Mouse (Mus musculus) lung, postnatal 0 days (tissue): Measurements from ENCODE around the gene Gm10842. TPM values are rescaled to one million over a fixed set of nuclear protein-coding genes. Genes with fewer than 3 reads are reported as not detected.
A peak's percentile ranks its signal among the peaks of the same experiment; 100 is the strongest.

Experiments used
- ATAC-seq: fragments of 200-750 bp; cut with Nextera tagmentation; 2 replicates; pipeline ENCODE4 v1.8.0; 2017; ENCODE audit warnings: moderate library complexity
- DNase-seq: peaks from one replicate; pipeline ENCODE4 v3.0.0-alpha.2; 2016; ENCODE audit warnings: low spot score
- H3K27ac ChIP-seq: fragments of 300-500 bp; sonication (generic); 2 replicates; pipeline ENCODE4 v1.5.1; 2014; ENCODE audit warnings: antibody characterized with exemption, mild to moderate bottlenecking, low read length, mixed read lengths
- H3K27me3 ChIP-seq: fragments of 300-500 bp; sonication (generic); replicated peaks from 2 replicates; pipeline ENCODE4 v1.6.1; 2014; ENCODE audit warnings: low read length, mixed read lengths; ENCODE audit not compliant: insufficient read depth
- H3K36me3 ChIP-seq: fragments of 300-500 bp; sonication (generic); 2 replicates; pipeline ENCODE4 v1.6.1; 2014; ENCODE audit warnings: low read length, mixed read lengths; ENCODE audit not compliant: insufficient read depth
- H3K4me1 ChIP-seq: fragments of 300-500 bp; sonication (generic); 2 replicates; pipeline ENCODE4 v1.6.1; 2014; ENCODE audit warnings: antibody characterized with exemption, low read depth, low read length, mixed read lengths; ENCODE audit not compliant: insufficient read depth
- H3K4me2 ChIP-seq: fragments of 300-500 bp; sonication (generic); replicated peaks from 2 replicates; pipeline ENCODE4 v1.6.1; 2014; ENCODE audit warnings: low read depth, mild to moderate bottlenecking, low read length, moderate library complexity, mixed read lengths
- H3K4me3 ChIP-seq: fragments of 300-500 bp; sonication (generic); 2 replicates; pipeline ENCODE4 v1.5.1; 2014; ENCODE audit warnings: low read depth, low read length
- H3K9ac ChIP-seq: fragments of 300-500 bp; sonication (generic); replicated peaks from 2 replicates; pipeline ENCODE4 v1.6.1; 2014; ENCODE audit warnings: low read depth, mild to moderate bottlenecking
- H3K9me3 ChIP-seq: fragments of 300-500 bp; sonication (generic); 2 replicates; pipeline ENCODE4 v1.6.1; 2016; ENCODE audit warnings: low read length, mixed read lengths
- CTCF ChIP-seq: IDR thresholded peaks from 2 replicates; pipeline ENCODE4 v1.5.1; 2016; ENCODE audit warnings: antibody characterized with exemption, mild to moderate bottlenecking
- EP300 ChIP-seq: IDR thresholded peaks from 2 replicates; pipeline ENCODE4 v1.6.1; 2016; ENCODE audit warnings: antibody characterized with exemption, mild to moderate bottlenecking, control low read depth
- WGBS: fragments of 180-500 bp; shearing (Covaris S2); extraction: QIAGEN DNeasy Blood & Tissue Kit; methylation state at CpG from one replicate; pipeline ENCODE4 v1.1.7; 2014; 5-methylcytosine and 5-hydroxymethylcytosine counted together
- polyA plus RNA-seq: library from polyadenylated mRNA; unstranded; fragments of >200 nt; fragmentation: Nextera tagmentation; extraction: Ambion mirVana; gene quantifications from 2 replicates; pipeline ENCODE4 v1.2.1, GENCODE M21; 2015

Gene Gm10842
- polyA plus RNA-seq, 1 experiment from 2014 or later, result not detected

DNA sequence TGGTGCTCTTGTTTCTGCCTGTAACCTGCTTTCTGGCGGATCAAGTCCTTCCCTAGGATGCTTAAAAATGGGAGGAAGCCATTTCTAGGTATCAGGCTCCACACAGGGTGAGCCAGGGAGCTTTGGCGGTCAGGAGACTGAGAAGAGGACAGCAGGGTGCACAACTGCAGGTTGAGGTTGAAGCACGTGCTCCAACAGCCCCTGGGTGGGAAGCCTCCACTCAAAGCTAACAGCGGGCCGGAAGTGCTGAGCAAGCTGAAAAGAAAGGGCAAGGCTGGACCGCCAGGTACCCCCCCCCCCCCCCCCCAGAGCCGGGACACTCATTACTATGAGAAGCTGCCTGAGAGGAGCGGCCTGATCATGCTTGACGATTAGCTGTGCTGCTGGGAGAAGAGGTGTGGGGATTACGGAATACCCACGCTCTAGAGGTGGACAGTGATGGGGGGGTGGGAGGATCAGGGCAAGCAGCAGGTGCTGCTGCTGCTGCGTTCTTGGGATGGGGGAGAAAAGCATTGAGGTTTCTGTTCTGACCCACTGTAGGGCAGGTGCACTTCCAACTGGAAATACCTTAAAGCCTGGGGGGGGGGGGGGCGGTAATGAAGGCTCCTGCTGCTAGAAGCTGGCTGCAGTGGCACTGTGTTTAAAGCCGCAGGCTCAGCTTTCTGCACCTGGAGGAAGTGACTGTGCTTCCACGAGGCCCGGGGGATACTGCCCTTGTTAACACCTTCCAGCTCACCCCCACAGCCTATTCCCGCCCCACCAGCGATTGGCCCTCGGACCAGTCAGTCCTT, 4.7 kb downstream of the Gm10842 start:
- Histone ChIP-seq H3K9me3 (no peaks in the 10 kb centered on the region), H3K27ac (no peak overlapping the region), H3K9ac (no peak overlapping the region), H3K4me3 (no peak overlapping the region), H3K36me3 (no peaks in the 10 kb centered on the region), H3K27me3 (no peaks in the 10 kb centered on the region), H3K4me2 (0 out of 2 replicates have a peak overlapping the region, but pooled peaks have one; percentile 17), H3K4me1 (peaks cover 9% of the 10 kb centered on the region)
- ATAC-seq, result no peak
- no peak for TF ChIP-seq EP300
- TF ChIP-seq CTCF, result no peak
- 17% methylated on average over 17 of the region's 19 CpGs for WGBS
- DNase-seq, result no peak

DNA sequence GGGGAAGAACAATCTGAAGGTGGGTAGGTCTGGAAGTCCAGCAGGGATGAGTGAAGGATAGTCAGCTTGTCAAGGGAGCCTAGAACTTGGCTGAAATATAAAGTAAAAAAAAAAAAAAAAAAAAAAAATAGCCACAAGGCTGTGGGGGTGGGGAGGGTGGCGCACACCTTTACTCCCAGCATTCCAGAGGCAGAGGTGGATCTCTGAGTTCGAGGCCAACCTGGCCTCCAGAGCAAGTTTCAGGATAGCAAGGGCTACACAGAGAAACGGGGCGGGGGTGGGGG, 5.3 kb downstream of the Gm10842 start:
- H3K9me3 ChIP-seq, result no peaks in the 10 kb centered on the region
- no peak overlapping the region for H3K4me3 ChIP-seq
- peaks cover 9% of the 10 kb centered on the region for H3K4me1 ChIP-seq
- no peaks in the 10 kb centered on the region for H3K36me3 ChIP-seq
- H3K27ac ChIP-seq, result no peak overlapping the region
- H3K27me3 ChIP-seq, result no peaks in the 10 kb centered on the region
- no peak overlapping the region for H3K9ac ChIP-seq
- ATAC-seq, result no peak
- WGBS, result no CpG with 5 or more reads among the region's 4 CpGs
- no peak for TF ChIP-seq EP300
- TF ChIP-seq CTCF, result no peak
- DNase-seq, result no peak
- no peak overlapping the region for H3K4me2 ChIP-seq

DNA sequence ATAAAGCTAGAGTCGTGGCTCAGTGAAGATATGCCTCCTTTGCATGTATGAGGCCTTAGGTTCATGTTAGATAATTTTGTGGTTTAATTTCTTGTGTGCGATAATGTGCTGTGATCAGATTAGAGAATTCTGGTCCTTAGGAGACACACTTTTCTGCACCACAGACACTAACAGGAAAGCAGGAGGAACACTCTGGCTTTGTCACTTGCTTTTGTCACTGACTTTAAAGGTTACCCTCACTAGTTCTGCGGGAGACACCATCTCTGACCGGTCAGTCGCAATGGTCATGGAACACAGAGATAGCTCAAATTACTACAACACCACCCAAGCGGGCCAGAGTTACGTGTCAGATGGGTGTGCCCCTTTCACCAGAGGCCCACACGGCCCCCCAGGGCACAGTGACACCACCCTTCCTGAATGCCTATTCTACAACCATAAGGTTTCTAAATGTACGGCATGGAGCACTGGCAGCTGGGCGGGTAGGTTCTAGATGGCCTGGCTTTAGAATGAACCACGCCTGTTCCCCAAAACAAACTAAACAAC, 5.7 kb downstream of the Gm10842 start:
- TF ChIP-seq EP300, result no peak
- no peak for TF ChIP-seq CTCF
- no peak overlapping the region for H3K4me3 ChIP-seq

DNA sequence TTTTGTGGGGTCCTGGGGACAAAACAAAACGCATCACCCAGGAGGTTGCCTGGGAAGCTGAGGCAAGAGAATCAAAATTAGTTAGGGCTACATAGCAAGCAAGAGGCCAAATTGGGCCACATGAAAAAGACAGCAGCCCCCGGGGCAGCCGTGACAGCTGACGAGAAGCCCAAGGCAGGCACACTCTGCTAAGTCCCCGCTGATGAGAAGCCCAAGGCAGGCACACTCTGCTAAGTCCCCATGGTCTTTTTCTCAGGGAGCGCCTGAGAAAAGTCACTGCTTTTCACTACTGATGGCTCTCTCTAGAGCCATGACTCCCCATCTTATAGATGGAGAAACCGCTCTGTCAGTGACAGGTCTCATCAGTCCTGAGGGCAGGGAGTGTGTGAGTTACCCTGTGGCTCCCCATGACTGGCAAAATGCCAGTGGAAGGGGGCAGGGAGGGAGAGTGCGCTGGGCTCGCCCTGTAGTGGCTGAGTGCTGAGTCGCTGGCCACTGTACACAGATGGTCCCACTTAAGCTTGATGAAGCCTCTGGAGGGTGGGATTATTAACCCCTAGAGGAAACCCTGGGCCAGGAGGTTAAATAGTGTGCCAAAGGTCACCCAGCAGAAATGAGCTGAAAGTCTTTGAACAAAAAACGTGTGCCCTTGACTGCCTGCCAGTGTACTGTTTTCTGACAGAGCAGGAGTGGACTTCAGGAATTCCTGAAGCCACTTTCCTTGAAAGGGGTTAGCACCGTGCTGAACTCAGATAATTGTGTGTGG, 6.6 kb downstream of the Gm10842 start:
- H3K27ac ChIP-seq, result no peak overlapping the region
- H3K36me3 ChIP-seq, result no peaks in the 10 kb centered on the region
- no peak overlapping the region for H3K4me3 ChIP-seq
- 20% methylated on average over 12 of the region's 12 CpGs for WGBS
- H3K4me1 ChIP-seq, result peaks cover 9% of the 10 kb centered on the region
- TF ChIP-seq CTCF (no peak), EP300 (no peak)
- DNase-seq, result peak; percentile 65
- peak; percentile 84 for ATAC-seq
- H3K9ac ChIP-seq, result no peak overlapping the region
- no peaks in the 10 kb centered on the region for H3K9me3 ChIP-seq
- H3K4me2 ChIP-seq, result peak overlapping the region; percentile 30
- H3K27me3 ChIP-seq, result no peaks in the 10 kb centered on the region

More for the DNA sequence above, 5.7 kb downstream of the Gm10842 start:
- DNase-seq (no peak), ATAC-seq (no peak)
- no peaks in the 10 kb centered on the region for H3K9me3 ChIP-seq
- whole genome bisulfite sequencing, result 70% methylated on average over 11 of the region's 11 CpGs
- no peaks in the 10 kb centered on the region for H3K27me3 ChIP-seq
- no peak overlapping the region for H3K4me2 ChIP-seq
- no peaks in the 10 kb centered on the region for H3K36me3 ChIP-seq
- no peak overlapping the region for H3K9ac ChIP-seq
- peaks cover 9% of the 10 kb centered on the region for H3K4me1 ChIP-seq
- no peak overlapping the region for H3K27ac ChIP-seq

DNA sequence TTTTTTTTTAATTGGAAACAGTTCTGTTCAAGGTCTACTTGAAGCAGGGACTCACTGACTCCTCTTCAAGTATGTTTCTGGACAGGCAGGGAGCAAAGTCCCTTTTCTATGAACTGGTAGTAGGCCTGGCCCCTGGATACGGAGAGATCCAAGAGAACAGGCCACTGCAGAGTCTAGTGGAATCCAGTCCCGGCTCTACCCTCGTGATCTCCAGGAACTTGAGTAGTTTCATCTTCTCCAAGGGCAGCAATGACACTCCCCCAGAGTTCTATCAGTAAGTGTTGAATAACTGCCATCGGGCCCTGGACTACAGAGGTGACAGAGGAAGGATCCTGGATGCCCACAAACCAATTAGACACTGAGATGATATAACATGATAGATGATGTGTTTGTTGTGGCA, 9.2 kb downstream of the Gm10842 start:
- Histone ChIP-seq H3K4me3 (no peak overlapping the region), H3K9ac (no peak overlapping the region), H3K4me2 (no peak overlapping the region), H3K27me3 (no peaks in the 10 kb centered on the region), H3K4me1 (peaks cover 9% of the 10 kb centered on the region), H3K9me3 (no peaks in the 10 kb centered on the region), H3K36me3 (no peaks in the 10 kb centered on the region), H3K27ac (no peak overlapping the region)
- DNase-seq (peak; percentile 34), ATAC-seq (no peak; the same call in 1 of the 2 replicates)
- 23% methylated on average over 4 of the region's 4 CpGs for WGBS
- TF ChIP-seq EP300 (no peak), CTCF (no peak)

DNA sequence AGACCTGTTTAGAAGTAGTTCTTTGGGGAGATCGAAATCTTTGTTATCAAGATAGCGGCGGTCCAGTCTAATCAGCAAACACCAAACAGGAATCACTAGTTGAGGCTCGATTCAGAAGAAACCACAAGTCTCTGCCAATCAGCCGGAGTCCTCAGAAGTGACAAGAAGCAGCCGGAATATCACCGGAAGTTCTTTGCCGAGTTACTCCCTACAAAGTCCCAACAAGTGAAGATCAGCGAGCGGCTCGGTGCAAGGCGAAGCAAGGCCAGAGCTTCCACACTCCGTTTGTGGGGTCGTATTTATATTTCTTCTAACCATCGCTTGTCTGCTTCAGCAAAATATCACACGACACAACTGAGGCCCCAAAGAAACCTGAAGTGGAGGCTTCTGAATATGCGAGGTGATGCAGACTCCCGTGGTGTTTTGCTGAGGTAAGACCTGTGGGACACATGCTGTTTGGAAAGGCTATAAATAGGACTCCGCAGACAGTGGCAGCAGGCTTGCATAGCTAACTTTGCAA, 10.1 kb downstream of the Gm10842 start:
- no peaks in the 10 kb centered on the region for H3K36me3 ChIP-seq
- no peak for DNase-seq
- no peak for TF ChIP-seq EP300
- no peak for TF ChIP-seq CTCF
- H3K4me3 ChIP-seq, result no peak overlapping the region
- no peaks in the 10 kb centered on the region for H3K9me3 ChIP-seq
- ATAC-seq, result no peak
- H3K9ac ChIP-seq, result no peak overlapping the region
- H3K27ac ChIP-seq, result no peak overlapping the region
- H3K27me3 ChIP-seq, result no peaks in the 10 kb centered on the region
- 70% methylated on average over 19 of the region's 19 CpGs for WGBS
- H3K4me2 ChIP-seq, result no peak overlapping the region
- H3K4me1 ChIP-seq, result peaks cover 9% of the 10 kb centered on the region
